Mouse (Mus musculus) brain, embryonic 14.5 days (tissue): ENCODE data around the gene Tln2.

Experiments
- CTCF ChIP-seq: fragments of 200-500 bp; IDR thresholded peaks from 2 replicates; pipeline ENCODE4 v1.5.1; 2012; ENCODE audit warnings: inconsistent platforms, mild to moderate bottlenecking, moderate library complexity, borderline replicate concordance; ENCODE audit not compliant: insufficient read depth, insufficient read length; ENCODE audit errors: extremely low read depth
- POLR2A ChIP-seq: fragments of 200-500 bp; IDR thresholded peaks from 2 replicates; pipeline ENCODE4 v1.6.1; 2012; ENCODE audit warnings: mild to moderate bottlenecking, inconsistent platforms, borderline replicate concordance; ENCODE audit not compliant: poor library complexity, insufficient read depth, insufficient read length, severe bottlenecking; ENCODE audit errors: extremely low read depth

DNA sequence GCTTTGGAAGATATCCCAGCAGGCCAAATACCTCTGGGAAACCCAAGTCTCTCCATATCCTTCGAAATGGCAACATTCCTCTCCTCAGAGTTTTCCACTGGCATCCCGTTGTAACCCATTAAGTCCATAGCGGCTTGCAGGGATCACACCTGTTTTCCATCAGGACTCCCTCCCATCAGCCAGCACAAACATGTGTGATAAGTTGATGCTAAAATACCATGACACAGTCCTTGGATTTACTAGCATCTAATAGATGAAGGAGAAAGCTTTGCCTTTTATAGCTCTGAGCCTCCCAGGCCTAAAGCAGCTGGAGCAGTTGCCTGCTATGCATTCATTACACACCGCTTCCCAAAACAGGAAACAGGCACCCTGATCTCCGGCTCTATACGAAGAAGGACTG, 377.5 kb downstream of the Tln2 start:
- TF ChIP-seq POLR2A = no peak
- no peak for TF ChIP-seq CTCF
